Comparison of ENCODE assay signal across 11 mouse cellular contexts in genomic region chr5:37650681-37651211, GRCm38 (mm10).
A peak's percentile ranks its signal among the peaks of the same experiment; 100 is the strongest.
DNase-seq lines count a peak whose midpoint lies in the region; ATAC-seq and TF ChIP-seq lines count a peak whose summit lies in the region.
"Had no signal": no experiment of that assay in that cellular context is flagged by ENCODE, and none has a peak within 500 bp of the region (broad histone marks: within the 10 kb centered on the region; RNA-seq: fewer than 3 reads in every experiment).

No protein-coding gene starts in this region.

- H3K27ac ChIP-seq in forebrain, embryonic 13.5 days, result no peak overlapping the region
- no peak overlapping the region for H3K27ac ChIP-seq in forebrain, embryonic 11.5 days (ENCODE audit: low read depth, low read length)
- no peak overlapping the region for H3K27ac ChIP-seq in midbrain, embryonic 14.5 days (replicated peaks; ENCODE audit: low read depth, low read length)
- no peak overlapping the region for H3K27ac ChIP-seq in midbrain, embryonic 11.5 days (ENCODE audit: low read depth, low read length)
- H3K27ac ChIP-seq in stomach, postnatal 0 days (replicated peaks), result peak overlapping the region; percentile 63; the same call in 1 of the 2 replicates
- H3K27ac ChIP-seq: embryonic facial prominence, embryonic 15.5 days; neural tube, embryonic 13.5 days had no signal

- H3K4me3 ChIP-seq in forebrain, embryonic 13.5 days, result no peak overlapping the region
- no peak overlapping the region for H3K4me3 ChIP-seq in forebrain, embryonic 11.5 days (ENCODE audit: low read depth, low read length)
- H3K4me3 ChIP-seq in midbrain, embryonic 14.5 days (replicated peaks; ENCODE audit: low read depth, low read length), result no peak overlapping the region
- no peak overlapping the region for H3K4me3 ChIP-seq in midbrain, embryonic 11.5 days (ENCODE audit: low read depth, low read length)
- H3K4me3 ChIP-seq in stomach, postnatal 0 days (ENCODE audit: low read depth, low read length), result no peak overlapping the region
- H3K4me3 ChIP-seq: embryonic facial prominence, embryonic 15.5 days; neural tube, embryonic 13.5 days had no signal

- peaks cover 11% of the 10 kb centered on the region for H3K4me1 ChIP-seq in forebrain, embryonic 13.5 days
- H3K4me1 ChIP-seq in forebrain, embryonic 11.5 days (replicated peaks; ENCODE audit: control insufficient read depth, insufficient read depth, low read length), result no peaks in the 10 kb centered on the region
- 0 out of 2 replicates have a peak, but pooled peaks cover 4% of the 10 kb centered on the region for H3K4me1 ChIP-seq in midbrain, embryonic 14.5 days (ENCODE audit: control insufficient read depth, insufficient read depth, low read length)
- no peaks in the 10 kb centered on the region for H3K4me1 ChIP-seq in midbrain, embryonic 11.5 days (ENCODE audit: control insufficient read depth, insufficient read depth, low read length)
- no peaks in the 10 kb centered on the region for H3K4me1 ChIP-seq in stomach, postnatal 0 days (replicated peaks; ENCODE audit: control insufficient read depth, insufficient read depth)
- H3K4me1 ChIP-seq: embryonic facial prominence, embryonic 15.5 days had no signal

- TF ChIP-seq CTCF in stomach, postnatal 0 days (IDR thresholded peaks at IDR 0.05; ENCODE audit: low read depth), result no peak

- H3K9me3 ChIP-seq in forebrain, embryonic 13.5 days (replicated peaks), result no peaks in the 10 kb centered on the region
- no peaks in the 10 kb centered on the region for H3K9me3 ChIP-seq in forebrain, embryonic 11.5 days (ENCODE audit: control insufficient read depth, low read length)
- peaks cover 4% of the 10 kb centered on the region; the same call in 1 of the 2 replicates for H3K9me3 ChIP-seq in midbrain, embryonic 14.5 days (ENCODE audit: control insufficient read depth, low read length)
- H3K9me3 ChIP-seq in midbrain, embryonic 11.5 days (ENCODE audit: control insufficient read depth, low read length), result no peaks in the 10 kb centered on the region
- H3K9me3 ChIP-seq in stomach, postnatal 0 days (ENCODE audit: control insufficient read depth, low read length), result no peaks in the 10 kb centered on the region
- H3K9me3 ChIP-seq: embryonic facial prominence, embryonic 15.5 days had no signal

- H3K4me2 ChIP-seq in forebrain, embryonic 13.5 days, result no peak overlapping the region
- H3K4me2 ChIP-seq in forebrain, embryonic 11.5 days (ENCODE audit: low read depth, low read length, severe bottlenecking), result no peak overlapping the region
- no peak overlapping the region for H3K4me2 ChIP-seq in midbrain, embryonic 14.5 days (ENCODE audit: low read length)
- no peak overlapping the region for H3K4me2 ChIP-seq in midbrain, embryonic 11.5 days
- H3K4me2 ChIP-seq in stomach, postnatal 0 days (replicated peaks; ENCODE audit: low read depth), result no peak overlapping the region
- H3K4me2 ChIP-seq: embryonic facial prominence, embryonic 15.5 days; neural tube, embryonic 13.5 days had no signal

- H3K27me3 ChIP-seq in forebrain, embryonic 13.5 days, result no peaks in the 10 kb centered on the region
- H3K27me3 ChIP-seq in forebrain, embryonic 11.5 days (ENCODE audit: control insufficient read depth, insufficient read depth, low read length), result no peaks in the 10 kb centered on the region
- H3K27me3 ChIP-seq in midbrain, embryonic 14.5 days (ENCODE audit: control insufficient read depth, insufficient read depth, low read length), result no peaks in the 10 kb centered on the region
- no peaks in the 10 kb centered on the region for H3K27me3 ChIP-seq in midbrain, embryonic 11.5 days (ENCODE audit: control insufficient read depth, insufficient read depth, low read length)
- H3K27me3 ChIP-seq in stomach, postnatal 0 days (ENCODE audit: control insufficient read depth, insufficient read depth, low read length), result no peaks in the 10 kb centered on the region
- H3K27me3 ChIP-seq: embryonic facial prominence, embryonic 15.5 days; neural tube, embryonic 13.5 days had no signal

- no peak for TF ChIP-seq EP300 in stomach, postnatal 0 days (optimal IDR thresholded peaks at IDR 0.05)

- no peak overlapping the region for H3K9ac ChIP-seq in forebrain, embryonic 13.5 days
- no peak overlapping the region for H3K9ac ChIP-seq in forebrain, embryonic 11.5 days (ENCODE audit: low read length)
- no peak overlapping the region for H3K9ac ChIP-seq in midbrain, embryonic 14.5 days (replicated peaks; ENCODE audit: low read length)
- H3K9ac ChIP-seq in midbrain, embryonic 11.5 days (ENCODE audit: low read length), result no peak overlapping the region
- no peak overlapping the region for H3K9ac ChIP-seq in stomach, postnatal 0 days (ENCODE audit: low read length)
- H3K9ac ChIP-seq: embryonic facial prominence, embryonic 15.5 days; neural tube, embryonic 13.5 days had no signal

- WGBS in forebrain, embryonic 13.5 days, result 32% methylated on average over 10 of the region's 10 CpGs
- WGBS in forebrain, embryonic 11.5 days, result 65% methylated on average over 10 of the region's 10 CpGs
- 53% methylated on average over 10 of the region's 10 CpGs for WGBS in midbrain, embryonic 14.5 days
- 79% methylated on average over 10 of the region's 10 CpGs for WGBS in midbrain, embryonic 11.5 days
- 33% methylated on average over 10 of the region's 10 CpGs for WGBS in stomach, postnatal 0 days

- peak; percentile 69 for ATAC-seq in forebrain, embryonic 13.5 days
- no peak for ATAC-seq in forebrain, embryonic 11.5 days (replicated peaks; ENCODE audit: low FRiP score)
- ATAC-seq in midbrain, embryonic 14.5 days (ENCODE audit: low FRiP score, low TSS enrichment), result no peak
- ATAC-seq in midbrain, embryonic 11.5 days (ENCODE audit: low FRiP score), result no peak
- peak; percentile 87 for ATAC-seq in stomach, postnatal 0 days (ENCODE audit: low FRiP score, low TSS enrichment)

- no peak for DNase-seq in forebrain, embryonic 11.5 days (ENCODE audit: low spot score)
- peak; percentile 35 for DNase-seq in midbrain, embryonic 14.5 days
- DNase-seq in midbrain, embryonic 11.5 days (ENCODE audit: low spot score, missing footprints), result no peak
- DNase-seq in kidney, postnatal 25 days, result peak; percentile 62 to 83
- peak; percentile 26 for DNase-seq in stomach, postnatal 0 days (ENCODE audit: low spot score)
- DNase-seq in gastrocnemius, adult 18-20 months (ENCODE audit: low spot score), result no peak
- DNase-seq in cerebellum, postnatal 36 days, result no peak
- DNase-seq: cerebellum, postnatal 10 days had no signal

- H3K36me3 ChIP-seq in forebrain, embryonic 13.5 days (ENCODE audit: poor library complexity, severe bottlenecking), result no peaks in the 10 kb centered on the region
- H3K36me3 ChIP-seq in forebrain, embryonic 11.5 days (ENCODE audit: control insufficient read depth, insufficient read depth, low read length), result no peaks in the 10 kb centered on the region
- no peaks in the 10 kb centered on the region for H3K36me3 ChIP-seq in midbrain, embryonic 14.5 days (ENCODE audit: control insufficient read depth, insufficient read depth, low read length)
- no peaks in the 10 kb centered on the region for H3K36me3 ChIP-seq in midbrain, embryonic 11.5 days (ENCODE audit: control insufficient read depth, insufficient read depth, low read length)
- H3K36me3 ChIP-seq in stomach, postnatal 0 days (ENCODE audit: control insufficient read depth, insufficient read depth, low read length), result no peaks in the 10 kb centered on the region
- H3K36me3 ChIP-seq: embryonic facial prominence, embryonic 15.5 days; neural tube, embryonic 13.5 days had no signal

Comparison
In these comparisons a context has a peak if more than half of its experiments do, and no peak if none do; other contexts are left out.
1. ATAC-seq: peak in forebrain, embryonic 13.5 days (single experiment) and stomach, postnatal 0 days (single experiment); none in forebrain, embryonic 11.5 days (single experiment), midbrain, embryonic 14.5 days (single experiment) and midbrain, embryonic 11.5 days (single experiment).
2. DNase-seq: peak in midbrain, embryonic 14.5 days (single experiment), kidney, postnatal 25 days (2 of 2) and stomach, postnatal 0 days (single experiment); none in forebrain, embryonic 11.5 days (single experiment), midbrain, embryonic 11.5 days (single experiment), gastrocnemius, adult 18-20 months (single experiment) and cerebellum, postnatal 36 days (0 of 2).